Mouse (Mus musculus) small intestine, adult 2 months (tissue): ENCODE measurements around the gene Haghl.

Experiments
- CTCF ChIP-seq: fragments of 200-500 bp; IDR thresholded peaks from 2 replicates; pipeline ENCODE4 v1.5.1; 2012; ENCODE audit warnings: low read depth, mild to moderate bottlenecking, control low read depth, inconsistent platforms, low read length, moderate library complexity, mixed read lengths; ENCODE audit not compliant: insufficient replicate concordance, insufficient read length; ENCODE audit errors: extremely low read depth
- POLR2A ChIP-seq: fragments of 200-500 bp; IDR thresholded peaks from 2 replicates; pipeline ENCODE4 v1.6.1; 2012; ENCODE audit warnings: low read depth, mild to moderate bottlenecking, control low read depth, inconsistent platforms, low read length, moderate library complexity

DNA sequence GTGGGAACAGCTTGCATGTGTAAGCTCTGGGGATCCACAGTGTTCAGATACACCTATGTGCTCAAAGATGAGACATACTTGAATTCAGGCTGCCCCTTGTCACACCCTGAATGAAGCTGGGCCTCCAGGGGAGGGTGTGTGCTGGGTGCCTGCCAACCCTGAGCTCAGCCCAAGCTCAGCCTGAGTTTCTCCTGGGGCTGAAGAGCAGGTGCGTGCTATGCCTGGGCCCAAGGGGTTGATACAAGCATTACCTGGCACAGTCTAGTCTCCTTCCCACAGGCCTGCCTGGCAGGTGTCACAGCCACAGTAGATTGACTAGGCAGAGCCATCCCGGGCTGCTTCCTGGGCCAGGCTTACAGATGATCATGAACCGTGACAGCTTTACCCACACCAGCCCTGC, 49.7 kb downstream of the Haghl start, which contains the start of gene Mslnl:
- TF ChIP-seq CTCF: no peak
- TF ChIP-seq POLR2A: no peak
